Mouse (Mus musculus) gastrocnemius, adult 2 months (tissue): Measurements from ENCODE around the gene Fsip2. TPM values are rescaled to one million over a fixed set of nuclear protein-coding genes. Genes with fewer than 3 reads are reported as not detected.

ENCODE experiments used
- DNase-seq: peaks from one replicate; pipeline ENCODE4 v3.0.0; 2022
- H3K27ac ChIP-seq: fragments of 200-600 bp; 2 replicates; pipeline ENCODE4 v1.8.1; 2022; ENCODE audit warnings: mild to moderate bottlenecking
- H3K4me3 ChIP-seq: fragments of 200-600 bp; 2 replicates; pipeline ENCODE4 v1.8.1; 2022; ENCODE audit warnings: mild to moderate bottlenecking, moderate library complexity
- CTCF ChIP-seq: fragments of 200-600 bp; IDR thresholded peaks from 2 replicates; pipeline ENCODE4 v1.8.1; 2022; ENCODE audit warnings: antibody characterized with exemption, mild to moderate bottlenecking, moderate library complexity
- intact Hi-C: fragments of 180-260 bp; cut with DNase I; formaldehyde crosslinking; loops from one replicate; pipeline ENCODE4 v1.15.1; 2025
- long read RNA-seq, 2 experiments: library from polyadenylated mRNA; stranded (forward); transcript quantifications; one replicate each; pipeline ENCODE4 v2.0.0; 2021
- total RNA-seq, 2 experiments: library from RNA; stranded (reverse); gene quantifications; 2 replicates each; pipeline ENCODE4 v1.2.3; 2021

Gene Fsip2
- total RNA-seq, result not detected
- long read RNA-seq, experiment 1, result 0 reads
- long read RNA-seq, experiment 2, result 0 reads

DNA sequence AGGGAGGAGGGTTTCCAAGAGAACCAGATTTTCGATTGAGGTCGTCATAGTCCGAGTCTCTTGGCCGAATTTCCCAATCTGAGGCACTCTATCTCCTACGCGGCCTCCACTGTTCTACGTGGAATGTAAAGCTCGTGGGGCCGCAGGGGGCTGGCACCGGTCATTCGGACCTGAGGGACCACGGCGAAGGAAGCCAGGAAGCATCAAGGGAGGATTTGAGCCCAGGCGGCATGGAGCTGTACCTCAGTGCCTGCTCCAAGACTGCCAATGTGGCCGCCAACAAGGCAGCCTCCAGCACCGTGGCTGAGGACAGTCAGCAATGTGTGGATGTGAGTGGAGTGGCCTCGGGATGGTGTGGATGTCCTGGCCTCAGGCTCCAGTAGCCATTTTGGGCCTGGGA is at the start of gene Fsip2:
Fsip2 (plus strand) TSS at position 163 of the 400 bp plus-strand sequence.
- intact Hi-C loops, result no loop called here
- no peak within 1 kb of the TSS for H3K4me3 ChIP-seq
- no peak within 1 kb of the TSS for H3K27ac ChIP-seq
- no peak for TF ChIP-seq CTCF
- no peak for DNase-seq

DNA sequence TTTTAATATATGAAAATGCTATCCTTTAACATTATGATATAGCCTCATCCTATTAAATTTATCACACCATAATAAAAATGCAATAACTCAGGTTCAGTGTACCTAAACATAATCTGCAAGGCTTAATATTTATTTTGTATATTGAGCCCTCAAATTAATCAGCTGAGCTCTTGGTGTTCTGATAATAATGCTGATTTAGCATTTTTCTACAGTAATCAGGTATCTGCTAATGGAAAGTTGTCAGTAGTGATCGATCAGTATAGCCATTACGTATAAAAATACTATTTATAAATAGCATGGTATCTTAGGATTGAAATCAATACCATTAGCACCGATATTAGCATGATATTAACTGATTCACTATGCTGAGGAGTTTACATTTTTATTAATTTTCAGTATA is 20.0 kb downstream of the Fsip2 start:
- H3K27ac ChIP-seq, result no peak overlapping the region
- no peak overlapping the region for H3K4me3 ChIP-seq
- no peak for DNase-seq
- intact Hi-C loops, result no loop called here
- no peak for TF ChIP-seq CTCF

DNA sequence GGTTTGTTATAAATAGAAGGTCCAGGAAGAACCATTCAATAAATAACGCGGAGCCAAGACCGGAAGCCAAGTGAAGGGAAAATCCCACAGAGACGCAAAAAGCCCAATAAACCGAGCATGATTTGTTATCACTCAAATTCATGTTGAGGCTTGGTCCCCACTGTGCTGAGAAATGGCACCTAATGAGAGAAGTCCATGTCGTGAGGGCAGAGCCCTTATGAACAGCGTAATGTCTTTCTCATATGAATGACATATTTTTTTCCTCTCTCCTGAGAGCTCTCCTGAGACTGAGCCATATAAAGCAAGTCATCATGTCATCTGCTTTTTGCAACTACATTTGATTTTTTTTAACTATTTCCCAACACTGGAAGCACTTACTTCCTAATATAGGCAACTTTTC is 82.4 kb downstream of the Fsip2 start:
- DNase-seq, result no peak
- TF ChIP-seq CTCF, result no peak
- Histone ChIP-seq H3K27ac (no peak overlapping the region), H3K4me3 (no peak overlapping the region)
- intact Hi-C loops, result no loop called here

DNA sequence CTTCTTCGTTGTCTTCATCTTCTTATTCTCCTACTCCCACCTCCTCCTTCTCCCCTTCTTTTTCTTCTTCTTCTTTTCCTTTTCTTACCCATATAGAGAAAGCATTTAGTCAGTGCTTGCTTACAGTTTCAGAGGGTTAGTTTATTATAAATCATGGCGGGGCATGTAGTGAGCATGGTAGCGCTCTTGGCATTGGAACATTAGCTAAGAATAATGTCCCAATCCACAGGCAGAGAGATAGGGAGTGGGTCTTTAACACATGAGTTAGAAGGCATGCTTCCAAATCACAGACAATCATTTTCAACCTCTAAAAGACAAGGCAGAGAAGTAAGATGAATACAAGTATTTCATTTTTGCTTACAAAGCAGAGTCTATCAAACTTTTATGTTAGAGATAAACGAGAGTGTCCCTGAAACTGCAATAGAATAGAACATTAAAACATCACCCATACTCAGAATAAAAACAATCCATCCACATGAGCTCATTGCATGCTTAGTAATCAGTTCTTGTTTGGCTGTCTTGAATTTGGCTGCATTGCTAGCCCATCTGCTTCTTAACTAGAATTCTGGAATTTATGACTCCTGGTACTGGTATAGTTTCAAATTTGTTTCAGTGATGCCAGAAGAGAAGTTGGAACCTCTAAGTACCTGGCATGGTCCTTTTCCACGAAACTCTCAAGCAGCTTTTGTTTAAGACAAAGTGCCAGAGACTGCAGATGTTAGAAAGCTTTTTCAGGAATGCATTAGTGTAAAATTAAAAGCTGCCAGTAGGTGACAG is 109.7 kb downstream of the Fsip2 start:
- no peak for DNase-seq

More for the DNA sequence above, 109.7 kb downstream of the Fsip2 start:
- H3K4me3 ChIP-seq, result no peak overlapping the region
- intact Hi-C loops, result no loop called here
- H3K27ac ChIP-seq, result no peak overlapping the region
- no peak for TF ChIP-seq CTCF
